Mouse (Mus musculus) CH12.LX (cell line): Measurements from ENCODE around the gene Numb. TPM values are rescaled to one million over a fixed set of nuclear protein-coding genes. Genes with fewer than 3 reads are reported as not detected.

Experiments
- DNase-seq: peaks from one replicate; pipeline ENCODE4 v3.0.0-alpha.2; 2013; ENCODE audit errors: extremely low read depth
- H3K27ac ChIP-seq: 2 replicates; pipeline ENCODE4 v1.5.1; 2012; ENCODE audit warnings: low read depth, mild to moderate bottlenecking, control low read depth, moderate library complexity; ENCODE audit not compliant: insufficient read depth
- H3K27me3 ChIP-seq: replicated peaks from 2 replicates; pipeline ENCODE3; 2012; ENCODE audit warnings: inconsistent platforms
- H3K36me3 ChIP-seq, 2 experiments: replicated peaks in 1 of 2; 2 replicates each; pipeline versions ENCODE3 to v1.6.1; 2012; ENCODE audit warnings: inconsistent platforms in 1 of 2, low read length in 1 of 2, mild to moderate bottlenecking in 1 of 2, mixed read lengths in 1 of 2, moderate library complexity in 1 of 2; ENCODE audit not compliant: control insufficient read depth in 1 of 2, insufficient read depth in 1 of 2
- H3K4me1 ChIP-seq, 2 experiments: 2 replicates each; pipeline ENCODE4 v1.6.1; 2012; ENCODE audit warnings: inconsistent platforms in 1 of 2, moderate library complexity in 1 of 2; ENCODE audit not compliant: insufficient read depth in 2 of 2, control insufficient read depth in 1 of 2
- H3K4me2 ChIP-seq: 2 replicates; pipeline ENCODE4 v1.6.1; 2012; ENCODE audit warnings: low read depth, mild to moderate bottlenecking, control low read depth; ENCODE audit not compliant: poor library complexity, insufficient read depth, severe bottlenecking
- H3K4me3 ChIP-seq, 3 experiments: fragments of 150-350 bp in 1 of 3; sonication (generic) in 1 of 3; replicated peaks in 1 of 3; 2 replicates each; pipeline versions ENCODE3 to v1.5.1; 2011 to 2012; ENCODE audit warnings: low read depth in 2 of 3, low read length in 2 of 3, mild to moderate bottlenecking in 2 of 3, moderate library complexity in 2 of 3, control low read depth in 1 of 3, improper control_type of control experiment in 1 of 3, inconsistent platforms in 1 of 3, mixed read lengths in 1 of 3; ENCODE audit not compliant: poor library complexity in 1 of 3
- H3K79me2 ChIP-seq: replicated peaks from 2 replicates; pipeline ENCODE4 v1.6.1; 2012; ENCODE audit warnings: mild to moderate bottlenecking, moderate library complexity; ENCODE audit not compliant: control insufficient read depth, poor library complexity, insufficient read depth, severe bottlenecking; ENCODE audit errors: extremely low read depth
- H3K9ac ChIP-seq: 2 replicates; pipeline ENCODE4 v1.6.1; 2012; ENCODE audit warnings: low read depth, mild to moderate bottlenecking, control low read depth, moderate library complexity; ENCODE audit not compliant: insufficient read depth
- H3K9me3 ChIP-seq: replicated peaks from 2 replicates; pipeline ENCODE3; 2012; ENCODE audit warnings: low read length, inconsistent platforms, mixed read lengths
- CHD1 ChIP-seq: IDR thresholded peaks from 2 replicates; pipeline ENCODE4 v1.6.1; 2012; ENCODE audit warnings: low read depth, low read length, improper control_type of control experiment, inconsistent platforms
- CHD2 ChIP-seq: IDR thresholded peaks from 2 replicates; pipeline ENCODE4 v1.6.1; 2011; ENCODE audit warnings: low read length, improper control_type of control experiment
- CTCF ChIP-seq, 2 experiments: IDR thresholded peaks in 1 of 2; conservative IDR thresholded peaks in 1 of 2; 2 replicates each; pipeline ENCODE4 v1.5.1; 2011 to 2012; ENCODE audit warnings: low read depth in 2 of 2, low read length in 2 of 2, improper control_type of control experiment in 1 of 2, inconsistent platforms in 1 of 2, mild to moderate bottlenecking in 1 of 2, moderate library complexity in 1 of 2
- ELF1 ChIP-seq: IDR thresholded peaks from 2 replicates; pipeline ENCODE4 v1.6.1; 2014; ENCODE audit warnings: low read depth, mild to moderate bottlenecking, inconsistent platforms, low read length, improper control_type of control experiment
- EP300 ChIP-seq: IDR thresholded peaks from 2 replicates; pipeline ENCODE4 v1.6.1; 2011; ENCODE audit warnings: low read length, improper control_type of control experiment
- GABPA ChIP-seq: IDR thresholded peaks from 2 replicates; pipeline ENCODE4 v1.6.1; 2012; ENCODE audit warnings: low read depth, low read length, improper control_type of control experiment, inconsistent platforms; ENCODE audit not compliant: insufficient replicate concordance
- HCFC1 ChIP-seq: IDR thresholded peaks from 2 replicates; pipeline ENCODE4 v1.6.1; 2012; ENCODE audit warnings: low read depth, mild to moderate bottlenecking, inconsistent platforms, low read length, improper control_type of control experiment
- IRF4 ChIP-seq: IDR thresholded peaks from 2 replicates; pipeline ENCODE4 v1.6.1; 2014; ENCODE audit warnings: low read depth, mild to moderate bottlenecking, inconsistent platforms, low read length, improper control_type of control experiment
- JUND ChIP-seq: conservative IDR thresholded peaks from 2 replicates; pipeline ENCODE4 v1.6.1; 2011; ENCODE audit warnings: low read depth, low read length, improper control_type of control experiment
- MAX ChIP-seq: IDR thresholded peaks from 2 replicates; pipeline ENCODE4 v1.6.1; 2011; ENCODE audit warnings: low read length, improper control_type of control experiment
- MXI1 ChIP-seq: IDR thresholded peaks from 2 replicates; pipeline ENCODE4 v1.6.1; 2011; ENCODE audit warnings: mild to moderate bottlenecking, low read depth, low read length, improper control_type of control experiment
- NRF1 ChIP-seq: IDR thresholded peaks from 2 replicates; pipeline ENCODE4 v1.6.1; 2014; ENCODE audit warnings: low read depth, mild to moderate bottlenecking, inconsistent platforms, low read length, improper control_type of control experiment, moderate library complexity
- PAX5 ChIP-seq: IDR thresholded peaks from 2 replicates; pipeline ENCODE4 v1.6.1; 2012; ENCODE audit warnings: low read length, inconsistent platforms, mixed read lengths
- RAD21 ChIP-seq: IDR thresholded peaks from 2 replicates; pipeline ENCODE4 v1.6.1; 2011; ENCODE audit warnings: low read depth, mild to moderate bottlenecking, low read length, improper control_type of control experiment, moderate library complexity
- RCOR1 ChIP-seq: conservative IDR thresholded peaks from 2 replicates; pipeline ENCODE4 v1.6.1; 2012; ENCODE audit warnings: low read depth, mild to moderate bottlenecking, inconsistent platforms, low read length, improper control_type of control experiment
- SIN3A ChIP-seq: IDR thresholded peaks from 2 replicates; pipeline ENCODE4 v1.6.1; 2012; ENCODE audit warnings: low read length, improper control_type of control experiment, inconsistent platforms
- SMC3 ChIP-seq: IDR thresholded peaks from 2 replicates; pipeline ENCODE4 v1.6.1; 2011; ENCODE audit warnings: low read depth, low read length, improper control_type of control experiment
- ZNF384 ChIP-seq: IDR thresholded peaks from 2 replicates; pipeline ENCODE4 v1.6.1; 2012; ENCODE audit warnings: low read depth, low read length, improper control_type of control experiment, inconsistent platforms
- dilution Hi-C: fragments of 300-500 bp; cut with MboI; formaldehyde crosslinking; loops from 2 replicates; pipeline ENCODE4 v1.14.3; 2020; ENCODE audit warnings: low sequenced_read_pairs; ENCODE audit not compliant: extremely low pct_unique_long_range_greater_than_20kb, extremely low pct_ligation_motif_present
- in situ Hi-C: fragments of 300-500 bp; cut with MboI; formaldehyde crosslinking; loops from 3 replicates; pipeline ENCODE4 v1.14.3; 2019; ENCODE audit warnings: low sequenced_read_pairs, low pct_ligation_motif_present, low pct_unique_long_range_greater_than_20kb, mixed read lengths
- polyA plus RNA-seq: library from polyadenylated mRNA; unstranded; fragments of >175 nt; gene quantifications from 2 replicates; pipeline ENCODE4 v1.2.1, GENCODE M21; 2012; ENCODE audit warnings: low read depth; ENCODE audit not compliant: insufficient read length
- total RNA-seq, 2 experiments: library from RNA; depleted of rRNA; stranded (reverse); fragments of 300-350 nt in 1 of 2; fragments of >200 nt in 1 of 2; gene quantifications; 2 replicates each; pipeline ENCODE4 v1.2.3; 2012 to 2014

Numb gene
- total and polyA plus RNA-seq, 3 experiments: 5.3 to 6.9 (median 5.7) TPM

DNA sequence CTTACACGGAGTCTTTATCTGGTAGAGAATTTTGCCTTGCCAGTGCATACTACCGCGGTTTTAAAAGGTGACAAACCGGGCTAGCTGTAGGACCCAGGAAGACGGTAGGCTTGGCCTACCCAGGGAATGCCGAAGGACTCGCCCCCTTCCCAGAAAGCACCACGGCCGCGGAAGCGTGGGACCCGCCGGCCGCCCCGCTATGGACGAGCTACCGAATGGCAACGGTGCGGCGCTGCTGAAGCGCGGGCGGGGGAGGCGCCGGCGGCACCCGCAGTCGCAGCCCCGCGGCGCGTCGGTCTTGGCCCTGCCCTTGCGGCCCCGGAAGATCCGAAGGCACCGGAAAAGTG, 28.7 kb upstream of the Numb start, which contains the start of gene Riox1 (continued):
- TF ChIP-seq MXI1: peak; percentile 90
- no peak for TF ChIP-seq RCOR1
- TF ChIP-seq SIN3A: peak; percentile 98

DNA sequence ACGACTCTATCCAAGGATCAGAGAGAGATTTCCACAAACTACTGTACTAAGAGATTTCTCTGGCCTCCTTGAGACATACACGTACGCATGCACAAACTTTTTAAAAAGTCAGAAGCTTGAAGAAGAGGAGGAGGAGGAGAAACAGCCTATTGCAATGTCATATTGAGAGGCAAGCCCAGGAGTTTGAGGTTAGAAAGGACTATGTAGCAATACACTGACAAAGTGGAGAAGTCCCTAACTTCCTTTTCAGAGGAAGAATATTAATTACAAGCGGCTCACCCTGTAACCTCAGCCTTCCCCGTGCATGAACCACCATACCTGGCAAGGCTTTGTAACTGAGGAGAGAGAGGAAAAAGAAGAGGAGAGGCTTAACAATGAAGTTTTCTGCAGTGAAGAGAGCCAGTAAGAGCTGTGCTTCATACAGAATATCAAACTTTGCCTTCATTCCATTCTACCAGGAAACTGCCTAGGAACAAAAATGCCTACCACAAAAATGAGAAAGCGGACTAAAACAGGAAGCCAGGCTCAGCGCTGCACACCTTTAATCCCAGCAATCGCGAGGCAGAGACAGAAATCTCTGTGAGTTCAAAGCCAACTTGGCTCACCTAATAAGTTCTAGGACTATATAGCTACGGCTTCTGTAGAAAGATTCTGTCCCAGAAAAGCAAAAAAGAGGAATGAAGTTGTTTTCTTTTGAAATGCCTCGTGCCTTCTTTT, 28.2 kb upstream of the Numb start:
- Histone ChIP-seq H3K4me3 (peak overlapping the region; percentile 72 to 90 (median 82)), H3K79me2 (peaks cover 37% of the 10 kb centered on the region), H3K27me3 (no peaks in the 10 kb centered on the region), H3K4me2 (peak overlapping the region; percentile 81), H3K27ac (no peak overlapping the region), H3K36me3 (peaks cover 0 to 20% of the 10 kb centered on the region in 2 experiments), H3K9ac (peak overlapping the region; percentile 60), H3K9me3 (peaks cover 3% of the 10 kb centered on the region), H3K4me1 (peaks cover 7 to 29% of the 10 kb centered on the region in 2 experiments)
- in situ Hi-C loops (loop anchor here (10.0 to 25.0 kb wide), 4 partner anchors 112 to 312 kb away; partner anchors contain the start of genes Acot3 and Acot5), dilution Hi-C loops (no loop called here)
- DNase-seq: peak; percentile 46
- TF ChIP-seq CHD2 (0 out of 2 replicates have a peak, but pooled peaks have one; percentile 48), PAX5 (no peak)

DNA sequence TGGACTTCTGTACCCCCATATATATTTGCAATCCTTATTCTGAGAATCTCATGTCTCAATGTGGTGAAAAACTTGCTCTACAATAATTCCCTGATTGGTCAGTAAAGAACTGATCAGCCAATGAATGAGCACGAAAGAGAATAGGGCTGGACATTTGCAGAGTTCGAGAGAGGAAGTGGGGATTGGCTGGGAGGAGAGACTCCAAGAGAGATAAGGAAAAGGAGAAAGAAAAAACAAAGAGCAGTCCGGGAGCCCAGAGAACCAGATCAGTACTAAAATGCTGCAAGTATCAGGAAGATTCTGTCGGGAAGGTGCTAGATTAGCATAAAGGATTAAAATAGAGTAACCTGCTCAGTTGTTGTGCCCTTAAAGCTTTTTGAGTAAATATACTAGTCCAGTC, 27.3 kb upstream of the Numb start:
- Histone ChIP-seq H3K36me3 (peaks cover 0 to 19% of the 10 kb centered on the region in 2 experiments), H3K9ac (peak overlapping the region; percentile 60; the same call in 1 of the 2 replicates), H3K4me3 (peak overlapping the region in 2 of 3 experiments; percentile 5 to 27), H3K27me3 (no peaks in the 10 kb centered on the region), H3K79me2 (peaks cover 33% of the 10 kb centered on the region), H3K4me2 (peak overlapping the region; percentile 81; the same call in 1 of the 2 replicates), H3K4me1 (peaks cover 7 to 29% of the 10 kb centered on the region in 2 experiments), H3K27ac (no peak overlapping the region), H3K9me3 (peaks cover 3% of the 10 kb centered on the region)
- peak; percentile 48 for DNase-seq
- dilution Hi-C loops (no loop called here), in situ Hi-C loops (loop anchor here (10.0 kb wide), 2 partner anchors 164 to 234 kb away; no protein-coding TSS in a partner anchor)
- TF ChIP-seq SMC3 (no peak), MAX (0 out of 2 replicates have a peak, but pooled peaks have one; percentile 15), CHD1 (no peak), ELF1 (peak; percentile 61), CTCF (conservative IDR thresholded peaks at IDR 0.05 in 1 of 2, IDR thresholded peaks at IDR 0.05 in 1 of 2; ENCODE audit: low read depth in 2 of 2, low read length in 2 of 2) (no peak), RAD21 (no peak), NRF1 (no peak), JUND (no peak), SIN3A (peak; percentile 63), EP300 (0 out of 2 replicates have a peak, but pooled peaks have one; percentile 8), HCFC1 (no peak), ZNF384 (no peak), GABPA (no peak), IRF4 (0 out of 2 replicates have a peak, but pooled peaks have one; percentile 8)
